Mouse (Mus musculus) CD4-positive naive resting alpha-beta T cell, adult 76 days (primary cell): ENCODE results near the gene Slamf7. TPM values are rescaled to one million over a fixed set of nuclear protein-coding genes. Genes with fewer than 3 reads are reported as not detected.

Source experiments
- total RNA-seq: library from RNA; stranded (reverse); gene quantifications from one replicate; pipeline ENCODE4 v1.2.4, GENCODE M21; 2023

Slamf7 gene
- 8.6 TPM for total RNA-seq

DNA sequence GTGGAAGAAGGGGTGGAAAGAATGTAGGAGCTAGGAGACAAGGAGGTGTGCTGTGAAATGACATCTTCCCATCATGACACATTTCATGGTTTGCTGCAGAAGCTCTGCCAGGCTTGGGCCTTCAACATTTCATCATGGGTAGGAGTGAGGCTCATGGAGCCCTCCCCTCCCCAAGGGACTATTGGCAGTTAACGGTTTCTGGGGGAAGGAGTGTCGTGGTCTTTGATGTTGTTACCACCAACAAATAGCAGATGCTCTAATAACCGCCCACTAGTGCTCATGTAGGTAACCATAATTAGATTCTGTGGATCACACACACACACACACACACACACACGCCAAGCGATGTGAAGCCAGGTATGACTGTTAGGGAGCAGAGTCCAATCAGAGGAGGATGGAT lies at the start of gene Slamf7:
Slamf7 (minus strand) TSS at position 302 of the 400 bp plus-strand sequence.

DNA sequence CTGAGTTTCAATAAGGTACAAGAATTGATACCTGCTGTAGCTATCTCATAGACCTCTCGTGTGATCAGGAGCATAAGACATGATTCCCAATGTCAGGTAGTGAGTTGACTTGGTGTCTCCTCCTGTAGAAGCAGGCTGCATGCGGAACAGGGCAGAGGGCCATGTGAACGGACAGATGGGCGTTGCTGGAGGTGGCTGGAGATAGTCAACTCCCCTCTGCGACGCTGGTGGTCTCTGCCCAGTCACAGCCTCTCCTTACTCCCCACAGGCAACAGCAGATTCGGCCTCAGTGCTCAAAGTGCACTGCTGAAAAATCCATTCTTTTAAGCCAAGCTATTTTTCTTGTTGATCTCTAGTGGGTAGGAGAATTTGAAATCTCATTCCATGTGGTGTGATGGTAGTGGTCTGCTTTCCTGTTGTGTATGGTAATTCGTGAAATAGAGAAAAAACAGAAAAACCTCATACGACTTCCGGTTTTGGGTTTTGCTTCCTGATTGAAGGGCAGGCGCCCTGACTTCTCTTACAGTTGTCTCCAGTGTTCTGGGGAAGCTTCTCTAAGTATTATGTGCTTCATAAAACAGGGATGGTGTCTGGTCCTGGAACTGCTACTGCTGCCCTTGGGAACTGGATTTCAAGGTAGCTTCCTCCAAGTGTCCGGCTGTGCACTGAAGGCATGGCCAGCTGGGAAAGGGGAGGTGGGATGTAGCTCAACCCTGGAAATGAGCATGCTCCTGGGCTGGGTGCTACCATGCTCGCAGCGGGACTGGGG lies 28.9 kb upstream of the Slamf7 start, which contains the start of gene Cd48:
Cd48 (plus strand) TSS at position 479 of the 769 bp plus-strand sequence.

DNA sequence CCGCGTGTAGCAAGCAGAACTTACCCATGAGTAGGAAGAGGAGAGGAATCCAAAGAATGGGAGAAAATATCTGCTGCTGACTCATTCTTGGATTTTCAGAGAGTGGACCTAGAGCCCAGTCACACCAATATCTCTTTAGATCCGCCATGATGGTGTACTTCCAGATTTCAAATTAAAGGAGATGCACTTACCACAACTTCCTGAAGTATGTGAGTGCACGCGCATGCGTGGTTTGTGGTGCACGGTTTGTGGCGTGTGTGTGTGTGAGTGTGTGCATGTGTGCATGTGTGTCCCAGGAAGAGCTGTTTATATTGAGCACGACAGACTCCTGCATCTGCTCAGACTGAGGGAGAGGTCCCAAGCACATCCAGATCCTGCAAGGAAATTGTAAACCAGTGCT lies 45.7 kb downstream of the Slamf7 start, which contains the start of gene Ly9:
Ly9 (minus strand) TSS at position 235 of the 400 bp plus-strand sequence.

Other genes with a start within 250 kb of the Slamf7 start
- gene Usf1, start 241.7 kb downstream of the Slamf7 start, total RNA-seq: 80.1 TPM
- gene Tstd1, start 234.2 kb downstream of the Slamf7 start, total RNA-seq: 5.9 TPM
- 3.1 TPM for gene F11r, start 215.5 kb downstream of the Slamf7 start, total RNA-seq
- gene Alyref2, start 149.6 kb downstream of the Slamf7 start, total RNA-seq: 5.9 TPM
- not detected for gene Itln1, start 117.7 kb downstream of the Slamf7 start, total RNA-seq
- gene Cd244a, start 93.8 kb downstream of the Slamf7 start, total RNA-seq: 4.4 TPM
- gene Ly9, start 45.6 kb downstream of the Slamf7 start, total RNA-seq: 92.9 TPM
- 70.4 TPM for gene Cd48, start 29.0 kb upstream of the Slamf7 start, total RNA-seq
- gene Slamf1, start 114.1 kb upstream of the Slamf7 start, total RNA-seq: 29.2 TPM
- 110 TPM for gene Cd84, start 186.7 kb upstream of the Slamf7 start, total RNA-seq
- gene Gm10521, start 242.6 kb upstream of the Slamf7 start, total RNA-seq: 22.8 TPM